Mouse (Mus musculus) adrenal gland, adult 18-20 months (tissue): Measurements from ENCODE around the gene Il15. TPM values are rescaled to one million over a fixed set of nuclear protein-coding genes. Genes with fewer than 3 reads are reported as not detected.
A peak's percentile ranks its signal among the peaks of the same experiment; 100 is the strongest.

Source experiments
- DNase-seq, 2 experiments: peaks; one replicate each; pipeline ENCODE4 v3.0.0; 2021 to 2022; ENCODE audit warnings: low spot score in 2 of 2
- long read RNA-seq, 2 experiments: library from polyadenylated mRNA; stranded (forward); transcript quantifications; one replicate each; pipeline ENCODE4 v2.0.0; 2021
- total RNA-seq, 2 experiments: library from RNA; stranded (reverse); gene quantifications; 1 replicate in 1 of 2; 2 replicates in 1 of 2; pipeline ENCODE4 v1.2.3; 2021

Il15 gene
- total RNA-seq = 1 to 10 TPM; 2.8 to 8.5 TPM
- long read RNA-seq, experiment 1, partial matches to known transcripts = 0 of 4 reads
- long read RNA-seq, experiment 1, other reads (novel, unspliced or antisense) = 4 of 4 reads
- long read RNA-seq, experiment 2, partial matches to known transcripts = 0 of 12 reads
- long read RNA-seq, experiment 2, other reads (novel, unspliced or antisense) = 10 of 12 reads

GRCm38 (mm10) chr8:82402686-82403330, at the start of gene Il15:
TSS of gene Il15 (minus strand) at chr8:82403222.
- peak; percentile 53 to 54 for DNase-seq

DNA sequence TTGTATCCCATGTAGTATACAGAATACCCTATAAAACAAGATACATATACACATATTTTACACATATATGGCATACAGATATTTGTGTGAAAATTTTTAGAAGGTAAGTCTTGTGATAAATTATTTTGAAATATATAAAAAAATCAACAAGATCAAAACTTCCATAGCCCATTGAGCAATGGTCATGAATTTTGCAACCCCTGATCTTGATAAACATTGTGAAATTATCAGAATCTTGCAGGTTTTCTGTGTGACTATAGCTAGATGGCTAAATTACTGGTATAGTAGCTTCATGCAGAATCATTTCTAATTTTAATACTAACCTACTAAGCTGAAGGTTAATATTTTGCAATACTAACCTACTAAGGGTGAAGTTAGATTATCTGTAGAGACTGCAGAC, 41.9 kb upstream of the Il15 start:
- DNase-seq = no peak

DNA sequence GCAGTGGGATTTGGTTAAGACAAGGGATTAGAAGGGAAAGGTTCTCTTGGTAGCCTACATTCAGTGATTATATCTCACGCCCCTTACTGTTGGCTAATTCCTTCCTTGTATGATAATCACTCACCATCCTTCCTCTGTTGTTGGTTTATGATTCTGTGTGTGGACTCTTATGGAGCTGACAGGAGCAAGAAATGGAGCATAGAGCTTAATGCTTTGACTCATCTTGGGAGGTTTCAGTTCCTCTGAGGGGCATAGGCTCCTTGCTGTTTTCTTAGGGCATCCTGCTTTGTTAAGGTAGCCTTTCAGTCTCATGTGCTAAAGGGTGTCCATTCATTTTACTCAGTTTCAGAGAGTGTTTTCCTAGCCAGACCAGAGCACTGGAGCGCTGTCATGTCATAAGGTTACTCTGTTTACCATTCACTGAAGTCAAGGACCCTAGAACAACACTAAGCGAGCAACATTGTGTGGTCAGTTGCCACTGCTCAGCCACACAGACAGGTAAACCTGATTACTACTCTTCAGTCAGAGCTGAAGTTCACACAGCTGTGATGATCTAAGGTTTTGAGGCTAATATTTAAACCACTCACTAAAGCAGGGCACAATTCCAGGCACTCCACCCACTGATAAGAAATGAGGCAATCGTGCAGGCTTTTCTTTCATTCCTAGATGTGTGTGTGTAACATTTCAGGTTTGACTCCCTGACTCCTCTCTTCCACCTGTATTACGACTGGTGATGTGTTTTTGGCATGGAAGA, 13.7 kb upstream of the Il15 start:
- no peak for DNase-seq

- no peak for DNase-seq
These were observed 12.5 kb upstream of the Il15 start for GRCm38 (mm10) chr8:82415485-82415884.

GRCm38 (mm10) chr8:82410135-82410534, 7.1 kb upstream of the Il15 start:
- DNase-seq = no peak

DNA sequence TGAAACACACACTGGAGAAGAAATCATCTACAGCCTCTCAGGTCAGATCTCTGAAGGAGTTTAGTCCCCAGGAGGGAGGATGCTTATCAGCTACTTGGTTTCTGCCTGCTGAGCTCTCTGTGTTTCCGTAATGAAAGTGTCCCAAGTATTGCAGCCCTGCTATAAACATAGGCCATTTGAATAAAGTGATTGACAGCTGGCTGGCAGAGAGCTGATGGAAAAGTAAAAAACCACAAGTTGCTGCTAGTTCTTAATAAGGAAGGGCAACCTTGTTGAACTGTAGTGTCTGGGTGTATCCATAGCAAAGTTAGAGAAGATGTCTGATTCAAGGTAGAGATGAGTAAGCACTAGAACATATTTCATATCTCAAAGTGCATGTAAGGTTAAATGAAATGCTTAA, 4.0 kb upstream of the Il15 start:
- DNase-seq = no peak

DNA sequence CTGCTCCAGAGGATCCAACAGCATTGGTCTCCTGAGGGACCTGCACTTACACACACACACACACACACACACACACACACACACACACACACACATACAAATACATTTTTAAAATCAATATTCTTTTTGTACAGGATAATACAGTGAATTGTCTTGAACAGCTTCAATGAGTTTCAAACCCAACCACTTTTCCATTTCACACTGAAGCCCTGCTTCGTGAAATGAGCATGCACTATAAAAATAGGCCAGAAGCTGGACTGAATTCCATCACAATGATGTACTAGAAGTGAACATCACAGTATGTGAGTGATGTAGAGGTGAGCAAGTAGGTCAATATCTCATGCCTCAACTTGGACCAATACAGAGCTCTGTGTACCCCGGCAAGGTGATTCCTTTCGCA, 1.0 kb upstream of the Il15 start:
- no peak for DNase-seq

GRCm38 (mm10) chr8:82402261-82402685, 749 bp downstream of the Il15 start:
- peak; percentile 50 to 53 for DNase-seq

- no peak for DNase-seq
These were observed 1.5 kb downstream of the Il15 start for GRCm38 (mm10) chr8:82401490-82401889.

- no peak for DNase-seq
These were observed 2.0 kb downstream of the Il15 start for GRCm38 (mm10) chr8:82401059-82401458.

- no peak for DNase-seq
These were observed 2.6 kb downstream of the Il15 start for GRCm38 (mm10) chr8:82400376-82400775.

DNA sequence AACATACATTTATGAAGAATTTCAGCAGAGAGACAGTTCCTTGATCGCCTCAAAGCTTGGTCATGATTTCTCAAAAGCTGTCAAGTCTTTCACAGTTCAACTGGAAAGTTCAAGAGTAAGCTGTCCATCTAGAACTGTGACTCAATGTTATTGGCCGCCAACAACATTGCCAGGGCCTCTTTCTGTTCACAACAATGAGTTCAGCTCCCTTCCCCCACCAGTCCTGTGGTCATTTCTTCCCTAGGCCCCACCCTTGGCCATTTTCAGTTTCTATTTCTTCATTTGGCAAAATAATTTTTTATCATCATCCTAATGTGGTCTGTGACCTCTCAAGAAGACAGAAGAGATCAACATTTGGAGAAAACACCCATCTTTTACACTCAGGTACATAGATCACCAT, 4.5 kb downstream of the Il15 start:
- no peak for DNase-seq

GRCm38 (mm10) chr8:82391258-82391657, 11.8 kb downstream of the Il15 start:
- no peak for DNase-seq

GRCm38 (mm10) chr8:82388356-82388902, 14.6 kb downstream of the Il15 start:
- DNase-seq = no peak

DNA sequence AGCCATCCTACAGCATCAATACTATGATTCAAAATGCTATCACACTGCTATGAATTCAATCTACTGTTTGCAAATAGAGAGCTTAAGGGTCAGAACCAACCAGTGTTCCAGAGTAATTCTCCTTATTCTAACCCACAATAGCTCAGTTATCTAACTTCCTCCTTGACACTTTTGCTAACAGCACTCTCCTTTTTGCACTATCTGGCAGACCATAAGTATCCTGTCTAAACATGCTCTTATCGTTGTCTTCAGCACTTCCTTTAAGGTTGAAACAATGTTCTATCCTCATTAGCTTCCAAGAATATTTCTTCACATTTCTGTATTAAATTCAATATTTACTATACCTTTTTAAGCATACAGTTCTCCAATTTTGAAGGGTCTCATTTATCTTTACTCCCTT, 15.4 kb downstream of the Il15 start:
- no peak for DNase-seq

- DNase-seq = no peak
These were observed 17.2 kb downstream of the Il15 start for GRCm38 (mm10) chr8:82385867-82386266.

GRCm38 (mm10) chr8:82384458-82385234, 18.4 kb downstream of the Il15 start:
- no peak for DNase-seq

- no peak for DNase-seq
These were observed 19.7 kb downstream of the Il15 start for GRCm38 (mm10) chr8:82383346-82383745.

GRCm38 (mm10) chr8:82382316-82382715, 20.7 kb downstream of the Il15 start:
- DNase-seq = no peak

DNA sequence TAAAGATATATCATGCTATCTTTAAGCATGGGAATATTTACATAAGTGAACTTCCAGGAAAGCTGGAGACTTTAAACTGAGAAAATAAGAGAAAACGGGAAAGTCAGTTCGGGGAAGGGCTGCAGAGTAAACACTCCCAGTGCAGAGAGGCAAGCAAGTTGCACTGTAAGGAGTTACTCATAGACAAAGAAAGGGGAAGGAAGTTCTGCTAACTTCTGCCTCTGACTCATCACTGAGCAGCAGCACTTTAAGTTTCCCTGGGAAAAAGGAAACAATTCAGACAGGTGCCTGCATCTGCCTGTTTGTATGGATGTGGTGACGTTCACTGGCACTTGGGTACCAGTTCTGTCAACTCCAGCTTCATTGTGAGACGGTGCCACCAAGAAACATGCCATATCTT, 28.6 kb downstream of the Il15 start:
- DNase-seq = no peak

DNA sequence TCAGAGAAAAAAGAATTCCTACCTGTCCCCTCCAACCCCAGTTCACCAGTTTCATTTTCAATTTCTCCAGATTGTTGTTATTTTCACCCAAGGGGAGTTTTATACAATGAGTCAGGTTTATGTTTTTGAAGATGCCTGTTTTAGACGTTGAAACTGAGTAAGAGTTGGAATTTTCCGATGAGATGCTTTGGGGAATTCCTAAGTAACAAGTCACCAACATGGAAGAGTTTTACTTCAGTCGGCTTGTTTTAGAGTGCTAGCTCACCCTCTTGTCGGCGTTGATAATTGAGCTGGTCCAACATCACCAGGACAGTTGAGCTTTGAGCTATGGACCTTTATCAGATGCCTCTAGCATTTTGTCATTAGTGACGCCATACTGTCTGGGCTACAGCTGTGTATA, 30.2 kb downstream of the Il15 start:
- no peak for DNase-seq
